Mouse (Mus musculus) liver, adult 2 months (tissue): ENCODE data around the gene Gm45618.

Experiments
- CTCF ChIP-seq: fragments of 200-500 bp; IDR thresholded peaks from 2 replicates; pipeline ENCODE4 v1.5.1; 2011; ENCODE audit warnings: low read depth, low read length, control low read depth
- POLR2A ChIP-seq: fragments of 200-500 bp; IDR thresholded peaks from 2 replicates; pipeline ENCODE4 v1.6.1; 2011; ENCODE audit warnings: low read length, control low read depth; ENCODE audit not compliant: insufficient read depth; ENCODE audit errors: extremely low read depth

DNA sequence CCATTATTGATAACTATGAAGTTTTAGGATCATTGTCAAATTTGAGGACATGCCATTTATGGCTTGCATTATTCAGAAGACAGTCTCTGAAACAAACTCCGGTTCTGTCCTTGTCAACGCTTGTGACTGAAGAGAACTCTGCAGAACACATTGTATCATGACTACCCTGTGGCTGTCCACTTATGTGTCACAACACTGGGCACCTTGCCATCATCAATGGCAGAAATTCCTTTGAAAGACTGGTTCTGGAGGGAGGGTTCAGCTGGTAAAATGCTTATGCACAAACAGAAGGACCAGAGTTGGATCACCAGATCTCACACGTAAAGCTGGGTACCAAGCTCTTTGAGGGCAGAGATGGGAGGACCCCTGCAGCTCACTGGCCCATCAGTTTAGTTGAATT is 38.8 kb upstream of the Gm45618 start:
- TF ChIP-seq CTCF (no peak), POLR2A (no peak)
